Mouse (Mus musculus) heart, postnatal 36 days (tissue): ENCODE data around the gene Pakap. TPM values are rescaled to one million over a fixed set of nuclear protein-coding genes. Genes with fewer than 3 reads are reported as not detected.

Source experiments
- DNase-seq, 2 experiments: peaks; one replicate each; pipeline ENCODE4 v3.0.0; 2021 to 2022
- intact Hi-C: fragments of 180-260 bp; cut with DNase I; formaldehyde crosslinking; loops from one replicate; pipeline ENCODE4 v1.15.1; 2025
- total RNA-seq, 2 experiments: library from RNA; stranded (reverse); gene quantifications; 2 replicates each; pipeline ENCODE4 v1.2.3; 2021

Gene Pakap
- total RNA-seq, 2 experiments from 2014 or later = 33.1 to 33.7 TPM

DNA sequence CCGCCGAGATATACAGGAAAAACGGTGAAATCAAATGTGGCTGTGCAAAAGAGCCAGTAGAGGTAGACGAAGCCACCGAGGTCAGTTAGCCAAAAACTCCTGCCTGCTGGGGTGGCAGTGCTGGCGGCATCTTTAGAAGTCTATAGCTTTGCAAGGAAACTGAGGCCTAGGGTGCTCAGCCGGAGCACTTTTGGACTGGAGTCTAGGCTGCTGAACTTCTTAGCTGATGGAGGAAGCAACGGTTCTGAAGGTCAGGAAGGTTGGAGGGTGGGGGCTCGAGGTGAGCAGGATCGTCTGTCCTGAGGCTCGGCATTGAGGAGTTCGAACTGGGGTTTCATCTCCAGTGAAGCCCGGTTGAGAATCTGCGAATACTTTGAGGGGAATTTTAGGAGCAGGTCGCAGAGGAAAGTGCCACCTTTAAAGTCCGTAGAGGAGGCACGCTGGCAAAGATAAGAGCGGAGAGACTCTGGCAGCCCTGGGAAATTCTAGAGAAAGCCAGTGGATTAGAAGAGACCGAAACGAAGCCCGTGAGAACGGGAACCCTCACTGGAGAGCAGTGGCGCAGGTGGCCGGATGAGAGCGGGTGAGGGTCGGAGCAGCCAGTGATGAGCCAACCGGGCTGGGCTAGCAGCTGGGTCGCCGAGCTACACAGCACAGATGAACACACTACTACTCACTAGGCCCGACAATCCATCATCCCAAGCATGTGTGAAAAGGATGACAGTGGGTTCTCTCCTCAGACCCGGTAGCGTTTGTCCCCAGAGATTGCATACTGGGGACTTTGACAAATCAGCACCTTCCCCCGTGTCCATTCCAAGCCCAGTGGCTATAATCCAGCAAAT is 214.8 kb downstream of the Pakap start:
- peak; percentile 44 to 46 for DNase-seq
- intact Hi-C loops = loop anchor here (1.0 to 5.0 kb wide), 5 partner anchors 30 to 109 kb away; no protein-coding TSS in a partner anchor

DNA sequence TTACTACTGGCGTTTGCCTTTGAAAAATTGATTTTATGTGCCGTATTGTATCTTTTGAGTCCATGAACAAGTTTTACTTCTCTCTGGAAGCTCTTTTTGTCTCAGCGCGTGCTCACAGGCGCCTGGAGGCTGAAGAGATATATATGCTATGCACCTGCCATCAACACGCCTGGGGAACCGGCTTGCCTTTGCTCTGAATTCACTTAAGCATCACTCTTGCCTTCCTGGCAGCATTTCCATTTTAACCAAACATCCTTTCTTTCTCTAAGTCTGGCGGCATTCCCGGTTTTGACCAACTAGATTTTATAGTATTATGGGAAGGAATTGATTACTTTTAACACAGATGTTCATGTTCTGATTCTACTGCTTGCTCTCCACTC is 215.4 kb downstream of the Pakap start:
- intact Hi-C loops = loop anchor here (2.0 to 5.0 kb wide), 4 partner anchors 29 to 99 kb away; no protein-coding TSS in a partner anchor
- DNase-seq = no peak

DNA sequence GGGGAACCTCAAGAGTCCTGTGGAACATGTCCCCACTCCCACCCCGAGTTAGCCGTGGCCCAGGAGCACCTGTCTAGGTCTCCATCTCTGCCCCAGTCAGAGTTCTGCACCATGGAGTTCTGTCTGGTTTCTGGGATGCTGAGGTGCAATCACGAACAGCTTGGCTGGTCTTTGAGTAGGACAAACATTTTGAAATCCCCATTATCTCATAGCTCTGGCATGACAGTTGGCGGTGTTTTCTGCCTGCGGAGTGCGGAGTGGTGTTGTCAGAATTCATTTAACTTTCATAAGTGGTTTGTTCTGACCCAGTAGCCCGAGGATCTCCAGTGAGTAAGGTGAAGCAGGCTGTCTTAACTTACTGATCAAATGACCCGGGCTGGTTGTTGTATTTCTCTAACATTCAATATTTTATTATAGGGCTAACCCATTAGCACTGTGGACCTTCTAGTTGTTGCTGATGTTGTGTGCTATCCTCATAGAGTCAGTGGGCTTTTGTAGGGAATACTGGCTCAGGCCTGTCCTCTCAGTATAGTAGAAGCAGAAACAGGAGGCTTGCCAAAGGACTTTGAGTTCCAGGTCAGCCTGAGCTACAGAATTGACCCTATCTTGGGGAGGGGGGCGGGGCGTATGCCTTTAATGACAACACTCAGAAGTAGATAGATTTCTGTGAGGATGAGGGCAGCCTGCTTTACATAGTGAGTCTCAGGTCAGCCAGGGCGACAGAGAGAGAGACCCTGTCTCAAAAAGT is 216.0 kb downstream of the Pakap start:
- DNase-seq = peak; percentile 46 to 63
- intact Hi-C loops = loop anchor here (2.0 to 5.0 kb wide), 4 partner anchors 29 to 98 kb away; no protein-coding TSS in a partner anchor

DNA sequence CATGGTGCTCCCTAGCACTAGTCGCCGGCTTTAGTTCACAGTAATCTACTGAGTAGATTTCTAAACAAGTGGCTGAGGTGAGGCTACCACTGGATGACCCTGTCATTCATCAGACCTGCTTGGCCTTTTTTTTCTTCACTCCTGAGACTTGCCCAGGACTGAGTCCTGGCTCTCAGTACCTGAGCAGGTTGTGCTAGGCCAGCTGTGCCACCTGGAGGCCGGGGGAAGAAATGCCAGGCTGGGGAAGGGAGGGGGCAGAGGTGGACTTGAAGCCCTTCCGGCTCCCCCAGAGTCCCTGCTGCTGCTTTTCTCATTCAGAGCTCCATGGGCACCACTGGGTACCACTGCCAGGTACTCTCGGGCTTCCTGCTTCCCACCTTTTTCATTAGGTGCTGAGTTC is 220.7 kb downstream of the Pakap start:
- intact Hi-C loops = no loop called here
- no peak for DNase-seq

DNA sequence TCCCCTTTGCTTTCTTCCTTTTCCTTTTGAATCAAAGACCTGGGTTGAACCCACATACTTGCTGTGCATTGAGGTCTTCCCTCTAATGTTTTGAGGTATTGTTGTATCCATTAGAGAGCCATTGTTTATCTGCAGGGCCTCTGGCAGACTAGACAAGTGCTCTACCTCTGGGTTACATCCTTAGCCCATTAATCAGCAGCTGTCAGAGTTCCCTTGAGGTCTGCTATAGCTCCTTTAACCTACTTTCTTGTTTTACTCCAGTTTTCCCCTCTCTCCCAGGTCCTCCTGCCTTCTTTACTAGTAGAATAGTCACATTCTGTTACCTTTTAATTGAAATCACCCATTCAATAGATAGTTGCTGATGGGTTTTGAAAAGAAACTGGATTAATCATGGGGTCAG is 221.1 kb downstream of the Pakap start:
- intact Hi-C loops = no loop called here
- no peak for DNase-seq

GRCm38 (mm10) chr4:57793989-57794388 is 226.0 kb downstream of the Pakap start:
- intact Hi-C loops = no loop called here
- DNase-seq = no peak

DNA sequence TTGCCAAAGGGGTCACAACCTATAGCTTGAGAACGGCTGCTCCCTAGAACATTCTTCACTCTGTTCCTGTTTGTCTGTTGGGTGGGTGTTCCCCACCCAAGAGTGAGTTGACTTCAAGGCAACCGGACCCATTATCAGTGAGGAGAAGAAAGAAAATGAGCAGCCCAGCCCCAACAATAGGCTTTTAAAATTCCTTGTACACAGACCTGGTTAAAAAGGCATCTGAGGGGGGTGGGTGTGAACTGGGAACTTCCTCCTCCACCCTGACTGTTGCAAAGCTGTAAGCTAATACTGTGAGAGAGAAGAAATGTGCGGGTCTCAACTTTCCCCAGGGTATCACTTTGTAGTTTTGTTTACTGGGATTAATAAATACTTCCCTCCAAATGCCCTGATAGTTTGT is 226.6 kb downstream of the Pakap start:
- no peak for DNase-seq
- intact Hi-C loops = no loop called here

DNA sequence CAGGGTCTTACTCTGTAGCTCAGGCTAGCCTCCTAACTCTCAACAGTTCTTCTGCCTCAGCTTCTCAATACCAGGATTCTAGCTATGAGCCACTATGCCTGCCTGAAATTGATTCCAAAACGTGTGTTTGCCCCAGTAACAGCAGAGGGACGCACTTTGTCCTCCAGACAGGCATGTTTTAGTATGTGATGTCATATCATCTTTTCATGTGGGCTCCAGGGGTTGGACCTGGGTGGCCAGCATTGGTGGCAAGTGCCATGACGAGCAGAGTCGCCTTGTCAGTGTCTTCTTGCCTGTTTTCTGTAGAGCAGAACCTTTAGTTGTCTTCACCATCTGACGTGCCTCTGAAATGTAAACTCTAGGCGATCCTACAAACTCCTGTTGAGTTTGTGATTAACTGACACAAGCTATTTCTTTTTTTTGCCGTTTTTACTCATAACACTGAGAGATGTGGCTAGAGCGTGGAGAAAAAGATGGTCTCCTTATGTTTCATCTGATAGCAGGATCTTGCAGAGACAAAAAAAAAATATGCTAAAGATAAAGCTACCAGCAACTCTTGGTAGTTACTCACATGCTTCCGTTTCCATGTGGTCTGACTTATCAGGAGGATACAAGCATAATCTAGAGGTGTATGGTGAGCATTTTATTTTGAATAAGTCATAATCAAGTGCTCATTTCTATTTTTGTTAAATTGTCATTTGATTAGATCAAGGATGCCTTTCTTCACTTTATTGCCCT is 229.7 kb downstream of the Pakap start:
- intact Hi-C loops = no loop called here
- no peak for DNase-seq

GRCm38 (mm10) chr4:57798286-57799018 is 230.5 kb downstream of the Pakap start:
- intact Hi-C loops = no loop called here

GRCm38 (mm10) chr4:57799297-57799696 is 231.3 kb downstream of the Pakap start:
- intact Hi-C loops = no loop called here
- no peak for DNase-seq

More at GRCm38 (mm10) chr4:57798286-57799018, 230.5 kb downstream of the Pakap start:
- no peak for DNase-seq

DNA sequence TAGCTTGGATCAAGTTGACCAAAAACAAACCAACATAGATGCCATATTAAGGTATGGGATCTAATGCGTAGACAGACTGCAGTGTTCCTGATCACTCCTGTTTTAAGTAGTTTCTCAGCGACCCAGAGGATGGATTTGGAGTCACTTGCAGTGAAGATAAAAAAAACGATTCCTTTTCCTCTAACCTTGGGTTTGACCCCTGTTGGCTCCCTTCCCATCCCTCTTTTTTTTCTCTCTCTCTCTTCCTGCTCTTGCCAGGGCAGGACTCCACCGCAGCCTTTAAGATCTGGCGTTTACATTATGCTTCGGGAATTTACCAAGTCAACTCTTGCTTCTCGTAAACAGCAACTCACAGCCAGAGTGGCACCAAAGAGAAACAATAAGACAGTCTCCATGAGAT is 233.3 kb downstream of the Pakap start:
- no peak for DNase-seq
- intact Hi-C loops = no loop called here

DNA sequence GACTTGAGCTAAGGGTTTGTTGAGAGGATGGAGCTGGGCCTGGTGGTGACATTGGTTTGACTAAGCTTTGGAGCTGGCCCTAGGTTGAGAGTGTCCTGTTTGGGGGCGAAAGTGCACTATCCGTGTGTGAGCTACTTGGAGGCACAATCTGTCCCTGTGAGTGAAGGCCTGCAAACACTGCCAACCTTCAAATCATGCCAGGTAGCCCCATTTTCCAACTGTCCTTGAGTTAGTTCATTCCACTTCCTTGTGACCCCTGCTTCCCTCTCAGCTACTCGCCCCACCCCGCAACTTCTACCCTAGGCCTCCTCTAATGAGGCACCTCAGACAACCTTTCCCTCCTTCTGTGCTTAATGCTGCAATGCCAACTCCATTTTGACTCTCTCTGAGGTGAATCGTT is 234.0 kb downstream of the Pakap start:
- DNase-seq = no peak
- intact Hi-C loops = no loop called here

DNA sequence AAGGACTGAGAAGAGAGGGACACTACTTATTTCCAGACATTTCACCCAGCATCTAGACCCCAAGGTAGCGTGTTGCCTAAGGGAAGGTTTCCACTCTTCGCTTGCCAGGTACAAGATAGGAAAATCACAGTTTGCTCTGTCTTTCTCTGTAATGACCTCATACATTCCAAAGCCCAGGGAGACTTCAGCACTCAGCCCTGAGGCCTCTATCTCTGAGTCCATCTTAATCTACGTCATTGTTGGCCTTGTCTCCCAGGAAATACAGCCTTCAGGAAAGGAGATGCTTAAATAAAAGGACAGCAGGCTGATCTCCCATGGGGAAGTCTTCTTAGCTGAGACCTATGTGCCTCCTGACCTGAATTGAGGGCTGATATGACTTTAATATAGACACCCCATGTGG is 234.4 kb downstream of the Pakap start:
- no peak for DNase-seq
- intact Hi-C loops = no loop called here

DNA sequence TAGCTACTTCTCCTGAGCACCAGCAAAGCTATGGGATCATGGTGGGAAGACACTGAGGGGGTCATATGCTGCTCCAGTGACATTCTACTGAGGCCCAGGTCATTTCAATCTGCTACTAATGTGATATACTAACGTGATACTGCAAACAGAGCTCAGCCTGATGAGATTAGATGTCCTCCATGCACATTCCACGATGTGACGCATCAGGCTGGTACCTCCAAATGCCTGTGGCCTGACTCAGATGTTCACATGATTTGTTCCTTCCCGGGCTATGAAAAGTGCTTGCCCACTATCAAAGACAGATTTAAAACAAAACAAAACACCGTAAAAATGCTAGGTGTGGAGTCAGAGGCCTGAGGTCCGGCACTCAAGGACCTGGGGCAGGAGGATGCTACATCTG is 236.9 kb downstream of the Pakap start:
- no peak for DNase-seq
- intact Hi-C loops = no loop called here

- no peak for DNase-seq
- intact Hi-C loops = no loop called here
These were observed 241.5 kb downstream of the Pakap start for GRCm38 (mm10) chr4:57809449-57809848.

DNA sequence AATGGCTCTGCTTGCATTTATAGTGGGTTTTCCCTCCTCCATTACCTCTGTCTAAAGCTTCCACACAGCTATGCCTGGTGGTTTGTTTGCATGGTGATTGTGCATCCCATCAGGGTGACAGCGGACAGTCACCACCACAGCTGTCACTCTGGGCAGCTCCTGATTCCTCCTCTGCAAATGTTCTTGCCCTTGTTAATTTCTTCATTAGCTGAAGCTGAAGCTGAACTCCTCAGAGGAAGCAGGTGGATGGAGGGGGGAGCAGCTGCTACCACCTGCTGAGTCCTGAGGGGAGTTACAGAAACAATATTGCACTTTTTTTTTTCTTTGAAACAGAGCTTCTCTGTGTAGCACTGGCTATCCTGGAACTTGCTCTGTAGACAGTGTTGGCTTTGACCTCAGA is 244.1 kb downstream of the Pakap start:
- no peak for DNase-seq
- intact Hi-C loops = loop anchor here (2.0 kb wide), 1 partner anchor 29 kb away; no protein-coding TSS in a partner anchor

- intact Hi-C loops = loop anchor here (2.0 kb wide), 1 partner anchor 30 kb away; no protein-coding TSS in a partner anchor
- peak; percentile 45 to 47 for DNase-seq
These were observed 245.1 kb downstream of the Pakap start for GRCm38 (mm10) chr4:57812916-57813575.

DNA sequence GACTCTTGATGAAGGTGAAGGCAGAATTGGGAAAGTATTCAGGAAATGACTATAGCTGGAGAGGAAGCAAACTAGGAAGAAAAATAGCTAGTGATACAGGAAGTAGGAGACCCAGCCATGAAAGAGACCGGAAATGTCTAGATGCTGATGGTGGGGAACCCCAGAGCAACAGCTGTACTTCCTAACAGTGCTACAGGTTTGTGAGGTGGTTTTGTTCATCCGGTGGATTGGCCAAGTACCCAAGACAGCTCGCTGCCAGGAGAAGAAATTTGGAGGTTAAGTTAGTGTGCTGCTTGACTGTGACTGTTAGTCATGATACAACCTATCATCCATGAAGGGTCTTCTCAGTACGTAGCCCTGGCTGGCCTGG is 245.6 kb downstream of the Pakap start:
- intact Hi-C loops = loop anchor here (2.0 kb wide), 1 partner anchor 31 kb away; no protein-coding TSS in a partner anchor
- DNase-seq = no peak

DNA sequence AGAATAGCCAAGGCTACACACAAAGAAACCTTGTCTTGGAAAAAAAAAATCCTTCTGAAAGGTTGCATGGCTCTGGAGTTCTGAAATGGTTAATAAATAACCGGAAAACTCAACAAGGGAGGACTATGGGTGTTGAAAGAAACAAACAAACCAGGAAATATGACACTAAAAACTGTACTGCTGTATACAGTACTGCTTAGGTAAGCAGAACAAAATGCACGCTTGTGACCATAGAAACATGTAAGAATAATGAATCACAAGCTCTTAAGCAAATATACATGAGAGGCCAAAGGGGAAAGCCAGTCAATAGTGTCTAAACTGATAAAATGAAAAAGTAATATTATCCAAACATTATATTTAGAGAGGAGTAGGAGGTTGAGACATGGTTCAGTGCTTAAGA is 247.4 kb downstream of the Pakap start:
- intact Hi-C loops = no loop called here
- no peak for DNase-seq

- intact Hi-C loops = no loop called here
- DNase-seq = no peak
These were observed 248.2 kb downstream of the Pakap start for GRCm38 (mm10) chr4:57816146-57816545.
